In genomic region chr12:72554347-72554746, GRCm38 (mm10) we compare ENCODE assay signal across 14 mouse cellular contexts.
"Had no signal": no experiment of that assay in that cellular context is flagged by ENCODE, and none has a peak within 500 bp of the region (broad histone marks: within the 10 kb centered on the region; RNA-seq: fewer than 3 reads in every experiment).

No protein-coding gene starts in this region.

- H3K9ac ChIP-seq: limb, embryonic 12.5 days; limb, embryonic 15.5 days; liver, embryonic 14.5 days; liver, postnatal 0 days had no signal

- H3K4me1 ChIP-seq: limb, embryonic 12.5 days; limb, embryonic 15.5 days had no signal

- H3K4me2 ChIP-seq: limb, embryonic 12.5 days; limb, embryonic 15.5 days; liver, embryonic 11.5 days; midbrain, embryonic 11.5 days had no signal

- H3K27ac ChIP-seq: limb, embryonic 12.5 days; limb, embryonic 15.5 days; liver, embryonic 14.5 days had no signal

- H3K27me3 ChIP-seq: limb, embryonic 12.5 days; limb, embryonic 15.5 days had no signal

- H3K4me3 ChIP-seq: limb, embryonic 12.5 days; limb, embryonic 15.5 days had no signal

- ATAC-seq: intestine, embryonic 16.5 days; liver, postnatal 0 days had no signal

- DNase-seq: kidney, adult 18-20 months; kidney, adult 9 months; kidney, postnatal 14 days; kidney, postnatal 4 days; left cerebral cortex, postnatal 4 days; liver, postnatal 0 days; thymus, adult 18-20 months; thymus, postnatal 36 days had no signal

- H3K9me3 ChIP-seq: limb, embryonic 12.5 days; limb, embryonic 15.5 days had no signal
